Mouse (Mus musculus) gastrocnemius, postnatal 10 days (tissue): ENCODE results near the gene Rflnb. TPM values are rescaled to one million over a fixed set of nuclear protein-coding genes. Genes with fewer than 3 reads are reported as not detected.

Source experiments
- DNase-seq: peaks from one replicate; pipeline ENCODE4 v3.0.0; 2021; ENCODE audit warnings: mixed read lengths
- long read RNA-seq, 2 experiments: library from polyadenylated mRNA; stranded (forward); transcript quantifications; one replicate each; pipeline ENCODE4 v2.0.0; 2021
- total RNA-seq, 2 experiments: library from RNA; stranded (reverse); gene quantifications; 2 replicates each; pipeline ENCODE4 v1.2.3; 2021

Gene Rflnb
- 10 to 100 TPM; 58.8 to 66.8 TPM for total RNA-seq
- long read RNA-seq, experiment 1, transcript Rflnb-201 (3 exons, 3,512 nt) = major isoform, 127 of 148 reads
- long read RNA-seq, experiment 1, partial matches to known transcripts = 0 of 148 reads
- long read RNA-seq, experiment 1, other reads (novel, unspliced or antisense) = 21 of 148 reads
- long read RNA-seq, experiment 2, transcript Rflnb-201 (3 exons, 3,512 nt) = major isoform, 76 of 95 reads
- long read RNA-seq, experiment 2, partial matches to known transcripts = 17 of 95 reads
- long read RNA-seq, experiment 2, other reads (novel, unspliced or antisense) = 2 of 95 reads

DNA sequence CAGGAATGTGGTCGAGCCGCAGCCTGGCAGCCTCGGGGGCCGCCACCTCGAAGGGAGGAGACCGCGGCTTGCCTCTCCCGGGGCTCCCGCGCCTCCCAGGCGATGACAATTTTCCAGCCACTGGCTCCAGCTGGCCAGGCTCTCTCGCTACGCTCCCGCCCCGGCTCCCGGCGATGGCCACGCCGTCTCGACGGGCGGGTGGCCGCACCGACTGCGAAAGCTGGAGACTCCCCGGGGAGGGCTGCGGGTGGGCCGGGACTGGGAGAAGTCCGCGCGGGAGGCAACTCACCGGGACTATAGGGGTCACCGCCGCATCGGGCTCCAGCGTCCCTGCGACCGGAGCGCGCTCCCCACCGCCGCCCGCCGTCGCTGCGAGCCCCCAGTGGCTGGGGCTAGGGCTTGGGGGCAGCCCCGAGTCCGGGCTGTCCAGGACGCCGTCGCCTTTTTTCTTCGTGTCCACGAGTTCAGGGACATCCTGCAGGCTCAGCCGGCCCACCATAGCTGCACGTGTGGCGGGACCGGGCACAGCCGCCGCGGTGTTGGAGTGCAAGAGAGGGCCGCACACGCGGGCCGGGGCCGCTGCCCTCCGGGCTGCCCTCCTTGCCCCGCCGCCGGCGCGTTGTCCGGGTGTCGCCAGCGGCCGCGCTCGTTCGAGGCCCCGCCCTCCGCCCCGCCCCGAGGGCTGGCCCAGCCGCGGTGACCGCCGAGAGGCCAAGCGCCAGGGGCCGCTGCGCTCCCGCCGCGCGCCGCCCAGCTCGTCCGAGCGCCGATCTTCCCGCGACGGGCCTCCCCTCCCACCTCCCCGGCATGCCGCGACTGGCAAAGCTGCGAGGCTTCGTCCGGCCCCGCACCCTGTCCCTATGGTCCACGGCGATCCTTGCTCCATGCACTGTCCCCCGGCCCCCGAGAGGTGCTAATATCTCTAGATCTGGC is at the start of gene Rflnb:
TSS of gene Rflnb (minus strand) at position 644 of the 933 bp plus-strand sequence.
- peak; percentile 96 for DNase-seq

- no peak for DNase-seq
Observed at GRCm38 (mm10) chr11:76077341-76077740, 49.8 kb upstream of the Rflnb start.

DNA sequence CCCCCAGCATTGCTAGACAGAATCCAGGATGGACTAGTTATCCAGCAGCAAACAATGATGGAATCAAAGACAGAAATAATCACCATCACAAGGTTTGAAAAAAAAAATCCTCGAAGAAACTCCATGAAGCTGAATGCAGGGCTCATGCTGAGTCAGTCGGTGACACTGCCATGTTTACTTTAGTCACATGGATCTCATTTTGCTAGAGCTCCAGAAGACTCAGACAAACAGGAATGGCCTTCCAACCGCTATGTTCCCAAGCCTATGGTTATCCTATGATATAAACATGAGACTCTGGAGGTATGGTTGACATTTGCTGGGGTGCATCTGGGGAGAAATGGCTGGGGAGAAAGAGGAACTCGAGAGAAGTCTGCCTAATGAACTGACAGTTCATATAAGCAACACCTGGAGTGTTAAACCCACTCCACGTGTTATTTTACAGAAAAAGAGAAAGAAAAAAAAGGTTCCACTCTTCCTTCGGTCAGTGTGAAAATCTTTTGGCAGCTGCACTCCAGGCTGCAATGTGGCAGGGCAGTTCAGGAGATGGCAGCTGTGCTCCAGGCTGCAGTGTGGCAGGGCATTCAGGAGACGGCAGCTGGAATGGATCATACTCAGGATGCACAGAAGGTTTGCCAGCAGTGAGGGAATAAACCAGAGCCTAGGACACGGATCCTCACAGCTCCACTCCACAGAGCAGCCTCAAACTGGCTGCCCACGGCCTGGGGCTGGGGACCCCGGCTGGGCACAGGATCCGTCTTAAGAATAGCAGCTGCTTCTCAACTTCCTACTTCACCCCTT is 46.9 kb upstream of the Rflnb start:
- DNase-seq = no peak

- DNase-seq = no peak
Observed at GRCm38 (mm10) chr11:76069816-76070215, 42.2 kb upstream of the Rflnb start.

DNA sequence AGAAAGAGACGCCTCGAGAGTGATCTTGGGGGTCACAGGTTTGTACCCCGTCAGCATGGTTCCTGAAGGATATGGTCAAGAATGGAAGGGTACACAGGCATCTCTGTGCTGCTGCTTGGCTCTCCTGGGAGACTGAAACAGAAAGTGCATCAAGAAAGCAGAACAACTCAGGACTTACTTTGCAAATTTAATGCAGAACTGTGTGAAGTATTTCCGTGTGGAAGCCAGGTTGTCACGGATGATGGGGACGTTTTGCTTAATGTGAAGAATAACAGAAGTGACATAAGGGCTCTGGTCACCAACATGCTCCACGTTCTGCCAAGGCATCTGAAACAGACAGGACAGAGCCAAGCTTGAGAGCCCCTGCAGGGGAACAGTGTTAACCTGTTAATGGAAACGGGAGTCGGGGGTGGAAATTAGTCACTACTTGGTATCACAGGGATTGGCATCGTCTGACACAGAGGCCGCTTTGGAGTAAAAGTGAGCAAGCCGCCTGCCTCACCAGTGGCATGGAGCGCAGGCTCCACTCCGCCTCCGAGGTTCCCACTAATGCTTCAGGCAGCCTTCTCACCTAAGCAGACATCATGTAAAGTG is 39.1 kb upstream of the Rflnb start:
- no peak for DNase-seq

GRCm38 (mm10) chr11:76065521-76066095 is 38.0 kb upstream of the Rflnb start:
- DNase-seq = peak; percentile 46

- no peak for DNase-seq
Observed at GRCm38 (mm10) chr11:76064411-76064810, 36.8 kb upstream of the Rflnb start.

GRCm38 (mm10) chr11:76060906-76061305 is 33.3 kb upstream of the Rflnb start:
- DNase-seq = no peak

- DNase-seq = no peak
Observed at GRCm38 (mm10) chr11:76059971-76060370, 32.4 kb upstream of the Rflnb start.

DNA sequence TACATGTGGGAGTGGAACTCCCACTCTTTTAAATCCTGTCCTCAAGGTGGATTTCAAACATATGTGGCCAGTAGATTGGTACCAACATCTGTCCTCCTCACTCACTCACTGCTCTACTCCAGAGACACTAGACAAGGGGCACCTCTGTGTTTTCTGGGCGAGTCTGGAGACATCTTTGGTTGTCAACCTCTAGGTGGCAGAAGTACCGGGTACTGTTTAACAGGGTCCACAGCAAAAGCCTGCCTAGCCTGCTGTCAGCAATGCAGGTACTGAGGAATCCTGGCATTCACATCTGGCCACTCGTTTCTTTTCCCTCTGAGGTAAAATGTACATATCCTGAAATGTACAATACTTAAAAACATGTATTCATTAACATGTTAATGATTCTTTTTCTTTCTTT is 28.9 kb upstream of the Rflnb start:
- DNase-seq = no peak

DNA sequence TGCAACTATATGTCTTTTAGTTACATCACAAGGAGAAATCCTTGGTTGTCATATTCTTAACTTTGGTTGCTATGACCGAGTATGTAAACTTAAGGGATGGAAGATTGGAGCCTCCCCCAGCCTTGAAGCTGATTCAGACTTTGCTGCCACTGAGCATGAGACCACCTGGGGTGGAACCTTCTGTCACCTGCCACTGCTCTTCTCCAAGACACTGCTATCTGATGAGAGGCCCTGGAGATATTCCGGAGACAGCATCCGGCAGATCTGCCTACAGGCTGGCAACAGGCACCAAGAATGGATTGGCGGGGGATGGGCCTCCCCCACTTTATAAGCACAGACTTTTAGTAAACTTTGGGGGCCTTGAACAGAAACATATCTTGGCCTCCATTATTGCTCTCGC is 24.9 kb upstream of the Rflnb start:
- no peak for DNase-seq

- DNase-seq = no peak
Observed at GRCm38 (mm10) chr11:76050967-76051512, 23.5 kb upstream of the Rflnb start.

DNA sequence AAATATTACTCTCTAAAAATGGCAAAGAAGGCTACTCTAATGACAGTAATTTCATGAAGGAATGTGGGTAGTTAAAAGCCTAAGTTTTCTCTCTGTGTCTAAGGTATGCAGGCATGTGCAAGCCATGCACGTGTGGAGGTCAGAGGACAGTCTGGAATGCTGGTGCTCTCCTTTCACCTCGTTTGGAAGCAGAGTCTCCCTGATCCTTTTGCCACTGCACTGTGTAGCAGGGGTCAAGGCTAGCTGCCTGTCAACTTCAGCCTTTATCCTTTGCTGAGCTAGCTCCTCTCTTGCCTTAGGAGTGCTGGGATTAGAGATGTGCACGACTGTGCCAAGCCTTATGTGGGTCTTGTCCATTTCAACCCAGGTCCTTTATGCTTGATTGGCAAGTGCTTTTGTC is 22.9 kb upstream of the Rflnb start:
- DNase-seq = no peak

DNA sequence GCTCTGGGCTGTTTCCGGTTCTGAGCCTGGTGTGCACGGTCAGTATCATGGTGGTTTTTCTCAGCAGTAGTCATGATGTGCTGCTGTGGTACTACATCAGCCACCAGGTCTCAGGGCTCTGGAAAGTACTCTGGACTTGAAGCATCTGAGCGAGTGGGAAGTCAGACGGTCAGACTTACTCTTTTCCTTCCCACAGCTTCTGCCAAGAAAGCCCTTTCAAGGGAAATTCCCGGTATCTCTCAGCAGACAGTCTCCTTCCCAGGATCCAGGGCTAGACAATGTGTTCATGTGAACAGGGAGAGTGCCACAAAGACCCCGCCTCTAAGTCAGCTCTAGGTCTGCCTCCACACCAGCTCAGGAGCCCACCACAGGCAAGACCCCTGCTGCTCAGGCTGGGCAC is 17.8 kb upstream of the Rflnb start:
- DNase-seq = no peak

GRCm38 (mm10) chr11:76044468-76044867 is 16.9 kb upstream of the Rflnb start:
- no peak for DNase-seq

- no peak for DNase-seq
Observed at GRCm38 (mm10) chr11:76042882-76043281, 15.3 kb upstream of the Rflnb start.

DNA sequence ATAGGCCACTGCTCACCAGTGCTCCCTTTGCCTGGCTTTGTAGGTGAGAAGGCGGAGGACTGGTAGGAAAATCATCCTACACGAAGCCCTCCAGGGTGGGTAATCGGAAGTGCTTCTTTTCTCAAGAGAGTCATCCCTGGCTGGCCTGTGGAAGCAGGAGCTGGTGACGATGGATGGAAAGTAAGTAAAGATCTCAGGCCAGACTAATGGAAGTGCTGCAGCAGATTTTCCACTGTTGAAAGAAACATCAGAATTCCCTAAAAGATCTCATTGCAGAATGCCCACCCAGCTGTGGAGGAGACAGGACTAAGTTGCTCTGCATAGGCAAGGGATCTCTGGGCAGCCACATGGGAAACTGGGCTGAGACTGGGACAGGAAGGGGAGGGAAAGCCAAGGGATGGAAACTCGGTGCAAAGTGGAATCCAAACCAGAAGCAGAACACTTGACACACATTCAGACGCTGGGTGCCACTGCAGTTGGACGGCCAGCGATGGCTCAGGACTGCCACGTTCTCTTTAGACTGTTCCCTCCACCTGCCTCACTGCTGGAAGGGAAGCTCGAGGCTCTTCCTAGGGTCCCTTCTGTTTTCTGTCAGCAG is 14.6 kb upstream of the Rflnb start:
- DNase-seq = no peak

DNA sequence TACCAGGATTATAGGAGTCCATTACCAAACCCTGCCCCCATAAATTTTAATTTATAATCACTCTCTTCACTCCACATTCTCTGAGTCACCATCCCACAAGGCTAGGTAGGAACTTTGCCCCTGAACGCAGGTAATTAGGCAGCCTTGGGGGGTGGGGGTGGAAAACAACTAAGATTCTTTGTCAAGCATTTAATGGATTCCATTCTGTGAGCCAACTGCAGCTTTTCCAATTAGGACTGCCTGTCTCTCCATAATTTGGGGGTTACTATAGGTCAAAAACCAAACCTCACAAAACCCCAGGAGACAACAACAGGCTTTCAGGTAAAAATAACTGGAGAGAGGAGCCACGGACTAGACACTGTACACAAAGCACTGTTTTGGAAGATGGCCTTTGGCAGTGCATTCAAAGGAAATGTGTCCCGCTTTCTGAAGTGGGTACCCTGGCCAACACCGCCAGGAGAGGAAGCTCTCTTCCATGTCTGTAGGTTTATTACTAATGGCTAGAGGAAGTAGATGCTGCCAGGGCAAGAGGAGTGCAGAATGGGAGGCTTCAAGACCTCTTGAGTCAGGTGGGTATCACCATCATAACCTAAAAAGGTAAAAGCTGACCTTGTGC is 13.3 kb upstream of the Rflnb start:
- no peak for DNase-seq

- DNase-seq = no peak
Observed at GRCm38 (mm10) chr11:76040106-76040505, 12.5 kb upstream of the Rflnb start.

DNA sequence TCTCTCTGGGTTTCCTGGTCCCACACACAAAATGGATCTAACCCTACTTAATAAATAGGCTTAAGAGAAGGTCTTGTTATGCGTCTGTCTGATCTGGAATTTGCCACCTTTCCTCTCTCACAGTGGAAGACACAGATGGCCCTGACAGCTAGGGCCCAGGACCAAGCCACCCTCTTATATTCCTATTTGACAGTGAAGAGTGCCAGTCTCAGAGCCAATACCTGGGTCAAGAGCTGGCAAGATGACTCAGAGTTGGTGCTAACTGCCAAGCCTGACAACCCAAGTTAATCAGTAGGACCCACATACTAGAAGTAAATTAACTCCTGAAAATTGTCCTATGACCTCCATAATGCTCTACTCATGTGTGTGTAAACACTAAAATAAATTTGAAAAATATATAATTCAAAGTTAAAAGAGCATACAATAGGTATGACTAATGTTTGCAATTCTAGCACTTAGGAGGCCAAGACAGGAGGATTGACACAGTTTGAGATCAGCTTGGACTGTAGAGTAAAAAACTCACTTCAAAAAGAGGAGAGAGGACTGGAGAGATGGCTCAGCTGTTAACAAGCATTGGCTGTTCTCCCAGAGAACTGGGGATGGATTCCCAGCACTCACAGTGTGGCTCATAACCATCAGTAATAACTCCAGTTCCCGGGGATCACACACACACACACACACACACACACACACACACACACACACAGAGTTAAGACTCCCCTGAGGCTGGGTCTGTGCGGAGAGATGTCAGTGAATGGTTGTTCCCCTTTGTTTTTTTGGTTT is 11.9 kb upstream of the Rflnb start:
- no peak for DNase-seq
